ENCODE assay signal across 13 mouse cellular contexts in the genomic region with DNA sequence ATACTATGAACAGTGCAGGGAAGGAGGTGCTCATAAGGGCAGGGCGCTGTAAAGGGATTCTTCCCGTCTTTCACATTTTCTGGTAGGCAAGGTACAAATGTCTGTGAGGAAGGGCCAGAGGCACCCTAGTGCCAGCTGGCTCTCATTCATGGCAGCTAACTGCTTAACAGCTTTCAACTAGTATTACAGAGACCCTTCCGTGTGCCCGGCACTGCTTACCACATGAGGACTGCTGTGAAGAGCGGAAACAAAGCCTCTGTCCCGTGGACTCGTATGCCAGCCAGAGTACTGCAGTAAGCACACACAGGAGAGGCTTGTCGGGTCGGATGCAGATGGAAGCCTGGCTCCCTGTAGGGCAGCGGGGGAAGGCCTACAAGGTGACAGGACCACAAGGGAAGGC.
DNase-seq lines count a peak whose midpoint lies in the region; ATAC-seq and TF ChIP-seq lines count a peak whose summit lies in the region.
"Had no signal": no experiment of that assay in that cellular context is flagged by ENCODE, and none has a peak within 500 bp of the region (broad histone marks: within the 10 kb centered on the region; RNA-seq: fewer than 3 reads in every experiment).

No protein-coding gene starts in this region.

- TF ChIP-seq CTCF in lung, adult 2 months (IDR thresholded peaks at IDR 0.05; ENCODE audit: insufficient read depth, low read length) = no peak

- no peak overlapping the region for H3K4me3 ChIP-seq in hindbrain, embryonic 16.5 days (ENCODE audit: low read length)
- H3K4me3 ChIP-seq in hindbrain, embryonic 10.5 days = no peak overlapping the region
- no peak overlapping the region for H3K4me3 ChIP-seq in forebrain, embryonic 16.5 days (replicated peaks; ENCODE audit: low read length)
- H3K4me3 ChIP-seq in lung, adult 2 months (replicated peaks; ENCODE audit: extremely low read depth, low read depth, low read length) = no peak overlapping the region
- H3K4me3 ChIP-seq: erythroblast, embryonic 14.5 days; heart, embryonic 12.5 days had no signal

- no peaks in the 10 kb centered on the region for H3K9me3 ChIP-seq in hindbrain, embryonic 16.5 days (ENCODE audit: control insufficient read depth, low read length)
- H3K9me3 ChIP-seq in hindbrain, embryonic 10.5 days = no peaks in the 10 kb centered on the region
- H3K9me3 ChIP-seq in forebrain, embryonic 16.5 days (ENCODE audit: control insufficient read depth, low read length) = no peaks in the 10 kb centered on the region
- H3K9me3 ChIP-seq: heart, embryonic 12.5 days had no signal

- peak overlapping the region; percentile 19; the same call in 1 of the 2 replicates for H3K9ac ChIP-seq in hindbrain, embryonic 16.5 days (ENCODE audit: low read depth, low read length)
- H3K9ac ChIP-seq in forebrain, embryonic 16.5 days (replicated peaks; ENCODE audit: low read depth, low read length) = peak overlapping the region; percentile 15; the same call in 1 of the 2 replicates
- H3K9ac ChIP-seq: heart, embryonic 12.5 days; liver, embryonic 14.5 days had no signal

- 44% methylated on average over 10 of the region's 10 CpGs for WGBS in hindbrain, embryonic 16.5 days
- WGBS in hindbrain, embryonic 10.5 days = 81% methylated on average over 10 of the region's 10 CpGs
- 32% methylated on average over 10 of the region's 10 CpGs for WGBS in forebrain, embryonic 16.5 days
- 72% methylated on average over 10 of the region's 10 CpGs for WGBS in lung, adult 2 months

- no peaks in the 10 kb centered on the region for H3K36me3 ChIP-seq in hindbrain, embryonic 16.5 days (ENCODE audit: control insufficient read depth, insufficient read depth, low read length)
- no peaks in the 10 kb centered on the region for H3K36me3 ChIP-seq in hindbrain, embryonic 10.5 days
- no peaks in the 10 kb centered on the region for H3K36me3 ChIP-seq in forebrain, embryonic 16.5 days (ENCODE audit: control insufficient read depth, insufficient read depth)
- H3K36me3 ChIP-seq: heart, embryonic 12.5 days had no signal

- ATAC-seq in hindbrain, embryonic 16.5 days = peak; percentile 54; the same call in 1 of the 2 replicates
- peak; percentile 68 for ATAC-seq in forebrain, embryonic 16.5 days
- ATAC-seq in megakaryocyte, adult 5-6 weeks (ENCODE audit: poor library complexity, severe bottlenecking) = no peak

- no peak for TF ChIP-seq POLR2A in lung, adult 2 months (IDR thresholded peaks at IDR 0.05; ENCODE audit: borderline replicate concordance, extremely low read depth, low read depth, low read length)

- DNase-seq in hindbrain, embryonic 10.5 days (ENCODE audit: low spot score) = no peak
- DNase-seq in right cerebral cortex, postnatal 4 days = peak; percentile 25
- no peak for DNase-seq in right cerebral cortex, postnatal 14 days
- no peak for DNase-seq in lung, adult 2 months
- DNase-seq: adrenal gland, adult 8-10 months; gastrocnemius, postnatal 10 days; spleen, adult 18-20 months had no signal

- H3K27me3 ChIP-seq in hindbrain, embryonic 16.5 days (replicated peaks; ENCODE audit: control insufficient read depth, insufficient read depth, low read length) = no peaks in the 10 kb centered on the region
- H3K27me3 ChIP-seq in hindbrain, embryonic 10.5 days (ENCODE audit: insufficient read depth, poor library complexity, severe bottlenecking) = no peaks in the 10 kb centered on the region
- H3K27me3 ChIP-seq in forebrain, embryonic 16.5 days (replicated peaks; ENCODE audit: control insufficient read depth, insufficient read depth, low read length) = no peaks in the 10 kb centered on the region
- H3K27me3 ChIP-seq: heart, embryonic 12.5 days had no signal

- peak overlapping the region; percentile 37 for H3K27ac ChIP-seq in hindbrain, embryonic 16.5 days (ENCODE audit: low read depth, low read length)
- H3K27ac ChIP-seq in hindbrain, embryonic 10.5 days = no peak overlapping the region; the same call in 1 of the 2 replicates
- H3K27ac ChIP-seq in forebrain, embryonic 16.5 days (ENCODE audit: low read length) = peak overlapping the region; percentile 73
- H3K27ac ChIP-seq: liver, embryonic 14.5 days had no signal

- H3K4me1 ChIP-seq in hindbrain, embryonic 16.5 days (ENCODE audit: control insufficient read depth, insufficient read depth, low read depth, low read length) = peaks cover 12% of the 10 kb centered on the region
- H3K4me1 ChIP-seq in hindbrain, embryonic 10.5 days (replicated peaks) = 0 out of 2 replicates have a peak, but pooled peaks cover 5% of the 10 kb centered on the region
- peaks cover 22% of the 10 kb centered on the region for H3K4me1 ChIP-seq in forebrain, embryonic 16.5 days (replicated peaks; ENCODE audit: control insufficient read depth, insufficient read depth, low read length)
- H3K4me1 ChIP-seq in lung, adult 2 months (ENCODE audit: control insufficient read depth, insufficient read depth, low read length) = no peaks in the 10 kb centered on the region
- H3K4me1 ChIP-seq: heart, embryonic 12.5 days had no signal

- H3K4me2 ChIP-seq in hindbrain, embryonic 16.5 days (ENCODE audit: low read length) = no peak overlapping the region
- H3K4me2 ChIP-seq in forebrain, embryonic 16.5 days (ENCODE audit: low read length) = no peak overlapping the region
- H3K4me2 ChIP-seq: heart, embryonic 12.5 days had no signal
